Mouse (Mus musculus): ENCODE data around the gene Khdrbs1.
"Not testable (repeated sequence)": the region's sequence is repeated elsewhere in the genome, so short reads cannot be mapped to it uniquely, and the experiment has no call there.

The Khdrbs1 gene

GRCm38 (mm10) chr4:129742232-129743009 is at the start of gene Khdrbs1:
Khdrbs1 (minus strand) TSS chr4:129742303.
- peak; percentile 96 for DNase-seq (ENCODE audit: low spot score)

- peak; percentile 35 for DNase-seq (ENCODE audit: low spot score)
Observed at GRCm38 (mm10) chr4:129791399-129791798, 49.3 kb upstream of the Khdrbs1 start.

- DNase-seq (ENCODE audit: low spot score), result no peak
Observed at GRCm38 (mm10) chr4:129790475-129790874, 48.4 kb upstream of the Khdrbs1 start.

- DNase-seq (ENCODE audit: low spot score), result no peak
Observed at GRCm38 (mm10) chr4:129789635-129790034, 47.5 kb upstream of the Khdrbs1 start.

DNA sequence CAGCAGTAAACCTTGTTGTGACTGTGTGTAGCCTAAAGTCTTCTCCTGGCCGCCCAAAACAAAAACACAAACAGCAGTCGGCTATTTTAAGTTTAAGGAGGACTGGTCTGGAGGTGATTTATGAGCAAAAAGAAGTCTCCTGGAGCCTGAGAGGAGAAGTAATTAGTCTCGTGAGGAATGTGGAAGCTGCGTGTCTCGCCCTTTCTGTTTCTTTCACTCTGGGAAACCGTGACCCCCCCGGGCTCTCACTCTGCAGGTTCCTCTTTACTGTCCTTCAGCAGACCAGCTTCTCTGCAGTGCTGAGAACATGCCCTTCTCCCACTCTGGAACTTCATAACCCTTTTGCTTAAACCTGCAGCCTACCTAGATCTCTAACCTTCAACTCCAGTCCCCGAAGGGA is 46.6 kb upstream of the Khdrbs1 start:
- DNase-seq (ENCODE audit: low spot score), result no peak

GRCm38 (mm10) chr4:129785178-129785577 is 43.1 kb upstream of the Khdrbs1 start:
- DNase-seq (ENCODE audit: low spot score), result peak; percentile 89

- no peak for DNase-seq (ENCODE audit: low spot score)
Observed at GRCm38 (mm10) chr4:129783506-129783905, 41.4 kb upstream of the Khdrbs1 start.

DNA sequence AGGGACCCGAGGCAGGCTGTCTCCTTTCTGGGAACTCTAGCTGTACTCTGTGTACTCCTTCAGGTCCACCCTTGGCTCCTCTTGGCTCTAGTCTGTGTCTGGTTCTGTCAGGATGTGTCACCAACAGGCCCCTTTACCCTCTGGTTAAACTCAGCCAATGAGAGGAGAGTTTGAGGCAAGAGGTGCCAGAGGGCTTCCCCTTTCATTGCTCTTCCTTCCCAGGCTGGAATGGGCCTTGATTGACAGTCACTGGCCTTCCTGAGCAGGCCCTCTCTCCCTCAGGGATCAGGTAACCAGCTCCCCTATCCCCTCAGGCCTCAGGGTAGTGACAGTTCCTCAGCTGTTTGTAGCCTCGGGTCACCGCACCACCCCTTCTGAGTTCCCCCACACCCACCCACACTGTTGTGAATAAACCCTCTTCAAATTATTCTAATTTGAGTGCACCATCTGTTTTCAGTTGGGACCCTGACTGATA is 40.8 kb upstream of the Khdrbs1 start:
- peak; percentile 46 for DNase-seq (ENCODE audit: low spot score)

- DNase-seq (ENCODE audit: low spot score), result no peak
Observed at GRCm38 (mm10) chr4:129781881-129782675, 40.0 kb upstream of the Khdrbs1 start.

- DNase-seq (ENCODE audit: low spot score), result peak; percentile 63
Observed at GRCm38 (mm10) chr4:129771672-129772521, 29.8 kb upstream of the Khdrbs1 start.

- no peak for DNase-seq (ENCODE audit: low spot score)
Observed at GRCm38 (mm10) chr4:129771314-129771671, 29.2 kb upstream of the Khdrbs1 start.

DNA sequence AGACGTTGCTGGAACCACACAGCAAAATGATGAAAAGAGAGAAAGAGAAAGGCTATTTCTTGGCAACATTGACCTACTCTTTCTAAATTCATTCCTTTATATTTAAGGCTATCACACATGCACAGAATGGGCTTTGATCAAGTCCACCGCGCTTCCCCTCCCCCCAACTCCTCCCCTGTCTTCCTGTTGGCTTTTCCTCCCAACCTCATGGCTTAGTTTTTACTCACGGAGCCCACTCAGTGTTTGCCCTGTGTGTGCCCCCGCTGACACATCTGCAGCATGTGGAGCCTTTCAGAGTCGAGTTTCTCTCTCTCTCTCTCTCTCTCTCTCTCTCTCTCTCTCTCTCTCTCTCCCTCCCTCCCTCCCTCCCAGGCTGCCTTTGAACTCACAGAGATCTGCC is 28.5 kb upstream of the Khdrbs1 start:
- no peak for DNase-seq (ENCODE audit: low spot score)

DNA sequence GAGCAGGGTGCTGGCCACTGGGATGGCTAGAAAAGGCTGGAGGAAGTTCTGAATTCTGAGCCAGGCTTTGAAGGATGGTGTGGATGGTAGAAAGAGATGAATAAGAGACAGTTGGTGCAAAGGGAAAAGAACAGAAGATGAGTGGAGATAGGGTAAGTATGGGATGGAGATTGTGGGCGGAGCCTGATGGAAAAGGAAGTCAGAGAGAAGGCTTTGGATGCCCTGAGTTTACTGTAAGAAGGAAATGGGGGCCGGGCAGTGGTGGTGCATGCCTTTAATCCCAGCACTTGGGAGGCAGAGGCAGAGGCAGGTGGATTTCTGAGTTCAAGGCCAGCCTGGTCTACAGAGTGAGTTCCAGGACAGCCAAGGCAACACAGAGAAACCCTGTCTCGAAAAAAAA is 26.6 kb upstream of the Khdrbs1 start:
- DNase-seq (ENCODE audit: low spot score), result not testable (repeated sequence)

DNA sequence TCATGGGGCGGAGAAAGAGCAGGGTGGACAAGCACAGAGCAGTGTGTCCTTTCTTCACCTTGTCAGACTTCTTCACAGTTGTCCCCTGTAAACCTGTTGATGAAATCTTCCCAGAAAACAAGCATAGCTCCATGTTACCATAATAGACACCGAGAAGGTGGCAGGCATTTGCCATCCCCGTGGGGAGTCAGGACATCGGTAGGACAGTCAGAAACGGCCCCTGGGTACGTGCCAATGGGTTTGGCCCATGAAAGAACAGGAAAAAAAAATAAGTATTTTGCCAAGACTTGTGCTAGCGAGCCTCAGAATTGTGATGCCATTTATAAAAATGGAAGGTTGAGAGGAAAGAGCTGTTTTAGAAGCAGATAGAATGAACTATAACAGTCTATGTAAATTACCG is 25.7 kb upstream of the Khdrbs1 start:
- DNase-seq (ENCODE audit: low spot score), result no peak

GRCm38 (mm10) chr4:129765351-129765750 is 23.2 kb upstream of the Khdrbs1 start:
- no peak for DNase-seq (ENCODE audit: low spot score)

GRCm38 (mm10) chr4:129762496-129762895 is 20.4 kb upstream of the Khdrbs1 start:
- not testable (repeated sequence) for DNase-seq (ENCODE audit: low spot score)

DNA sequence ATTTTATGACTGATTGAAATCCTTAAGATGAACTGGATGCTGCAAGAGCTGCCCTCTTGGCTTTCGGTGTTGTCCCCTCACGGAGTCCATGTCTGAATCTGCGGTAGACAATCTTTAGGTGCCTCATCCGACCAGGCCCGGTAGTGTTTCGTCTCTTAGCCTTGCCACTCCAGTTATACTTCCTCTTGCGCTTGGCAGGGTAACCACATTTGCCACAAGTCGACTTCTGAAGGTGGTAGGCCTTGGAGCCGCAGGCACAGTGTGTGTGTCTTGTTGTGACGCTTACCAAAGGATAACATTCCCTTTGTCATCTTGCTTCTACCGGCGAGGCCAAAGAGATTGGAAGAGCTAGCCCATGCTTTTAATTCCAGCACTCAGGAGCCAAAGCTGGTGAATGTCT is 19.5 kb upstream of the Khdrbs1 start:
- DNase-seq (ENCODE audit: low spot score), result no peak

GRCm38 (mm10) chr4:129755455-129755854 is 13.4 kb upstream of the Khdrbs1 start:
- DNase-seq (ENCODE audit: low spot score), result no peak

DNA sequence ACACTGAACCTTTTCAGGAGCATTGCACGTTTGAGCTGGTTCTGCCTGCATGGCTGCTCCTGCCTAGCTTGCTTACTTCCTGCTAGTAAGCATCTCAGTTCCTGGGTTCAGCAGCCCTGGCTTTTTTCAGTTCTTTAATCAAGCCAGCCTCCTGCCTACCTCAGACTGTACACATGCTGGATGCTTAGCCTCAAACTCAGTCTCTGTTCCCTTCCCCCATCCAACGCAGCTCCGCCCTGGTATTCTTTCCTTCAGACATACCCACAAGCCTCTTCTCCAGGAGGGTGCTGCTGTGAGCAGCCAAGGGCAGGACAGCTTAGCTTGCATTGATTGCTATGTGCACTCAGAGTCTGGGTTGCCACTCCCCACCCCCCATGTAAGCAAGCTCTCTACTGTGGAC is 12.6 kb upstream of the Khdrbs1 start:
- no peak for DNase-seq (ENCODE audit: low spot score)

DNA sequence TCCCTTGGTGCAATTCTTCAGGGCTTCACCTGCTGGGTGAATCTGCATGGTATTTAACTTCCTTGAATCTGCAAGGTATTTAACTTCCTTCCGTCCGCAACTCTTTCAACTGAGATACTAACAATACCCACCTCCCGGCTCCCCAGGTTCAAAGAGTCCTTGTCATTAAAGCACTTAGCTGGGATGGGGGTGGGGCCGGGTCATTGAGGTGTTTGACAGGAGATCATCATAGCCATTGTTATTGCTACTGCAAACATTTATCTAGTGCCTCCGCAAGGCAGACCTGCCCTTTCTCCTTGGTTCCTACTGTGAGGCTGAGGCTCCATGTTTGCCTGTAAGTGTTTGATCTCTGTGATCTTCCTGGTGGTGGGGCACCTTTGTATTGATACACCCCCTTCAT is 8.3 kb upstream of the Khdrbs1 start:
- DNase-seq (ENCODE audit: low spot score), result no peak

GRCm38 (mm10) chr4:129746591-129746990 is 4.5 kb upstream of the Khdrbs1 start:
- no peak for DNase-seq (ENCODE audit: low spot score)

GRCm38 (mm10) chr4:129746106-129746505 is 4.0 kb upstream of the Khdrbs1 start:
- DNase-seq (ENCODE audit: low spot score), result no peak
